Mouse (Mus musculus): Measurements from ENCODE around the gene Vps45. TPM values are rescaled to one million over a fixed set of nuclear protein-coding genes. Genes with fewer than 3 reads are reported as not detected.

Vps45 gene
- polyA plus RNA-seq, 1 experiment from 2014 or later, result 39.5 TPM

DNA sequence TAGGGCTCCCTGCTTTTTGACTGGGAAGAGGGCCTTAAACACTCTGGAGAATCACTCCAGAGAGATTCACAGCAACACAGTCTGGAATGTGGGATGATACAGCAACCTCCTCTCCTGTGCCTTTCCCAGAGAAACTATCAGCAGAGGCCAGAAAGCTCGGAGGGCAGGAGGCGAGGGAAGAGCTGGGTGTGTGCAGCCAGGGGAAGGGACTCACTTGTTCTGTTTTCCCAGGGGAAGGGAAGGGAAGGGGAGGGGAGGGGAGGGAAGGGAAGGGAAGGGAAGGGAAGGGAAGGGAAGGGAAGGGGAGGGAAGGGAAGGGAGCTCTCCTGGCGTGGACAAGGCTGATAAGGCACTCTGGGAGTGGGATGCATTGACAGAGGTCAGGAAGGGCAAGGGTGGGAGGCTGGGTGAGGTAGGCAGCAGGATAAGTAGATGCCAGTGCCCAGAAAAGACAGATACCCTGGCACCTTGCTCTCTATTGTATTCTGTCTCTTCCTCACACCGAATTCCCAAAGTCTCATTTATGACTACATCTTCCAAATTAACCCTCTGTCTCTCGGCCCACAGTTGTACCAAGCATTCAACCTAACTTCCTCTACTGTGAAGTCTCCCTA lies 65.2 kb downstream of the Vps45 start:
- Histone ChIP-seq H3K36me3 (peaks cover 49% of the 10 kb centered on the region), H3K9me3 (no peaks in the 10 kb centered on the region), H3K27me3 (no peaks in the 10 kb centered on the region), H3K4me2 (replicated peaks) (peak overlapping the region; percentile 84), H3K4me1 (peaks cover 41% of the 10 kb centered on the region), H3K4me3 (peak overlapping the region; percentile 80), H3K9ac (peak overlapping the region; percentile 99), H3K27ac (0 out of 2 replicates have a peak overlapping the region, but pooled peaks have one; percentile 28)
- no peak for ATAC-seq (ENCODE audit: low FRiP score, low read depth)
- WGBS, result 63% methylated on average over 5 of the region's 5 CpGs

DNA sequence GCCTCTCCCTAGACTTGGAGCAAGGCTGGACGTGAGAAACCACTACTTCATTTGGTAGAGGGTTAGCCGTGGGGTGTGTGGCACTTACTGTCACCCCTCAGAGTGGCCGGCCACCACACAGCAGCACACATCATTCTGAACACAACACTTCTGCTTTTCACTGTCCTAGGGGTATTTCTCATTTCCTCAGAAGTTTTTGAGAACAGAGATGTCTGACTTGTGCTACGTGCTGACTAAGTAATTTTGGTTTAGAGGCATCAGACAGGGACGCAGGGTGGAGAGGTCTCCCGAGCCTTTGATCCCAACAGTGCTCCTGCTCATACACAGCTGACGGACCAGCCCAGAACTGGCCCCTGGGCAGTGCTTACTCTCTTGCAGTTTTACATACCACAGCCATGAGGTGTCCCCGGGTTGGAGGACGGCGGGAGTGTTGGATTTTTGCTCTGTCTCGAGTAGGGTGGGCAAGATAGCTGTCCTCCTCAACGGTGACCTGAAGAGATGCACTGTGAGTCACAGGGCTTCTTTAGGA lies 67.8 kb downstream of the Vps45 start:
- no peak overlapping the region for H3K4me2 ChIP-seq (replicated peaks)
- H3K4me3 ChIP-seq, result no peak overlapping the region
- peaks cover 43% of the 10 kb centered on the region for H3K4me1 ChIP-seq
- 80% methylated on average over 12 of the region's 12 CpGs for WGBS
- peak overlapping the region; percentile 33; the same call in 1 of the 2 replicates for H3K27ac ChIP-seq
- H3K9me3 ChIP-seq, result no peaks in the 10 kb centered on the region
- H3K36me3 ChIP-seq, result peaks cover 57% of the 10 kb centered on the region
- ATAC-seq (ENCODE audit: low FRiP score, low read depth), result no peak
- H3K27me3 ChIP-seq, result no peaks in the 10 kb centered on the region
- H3K9ac ChIP-seq, result no peak overlapping the region

DNA sequence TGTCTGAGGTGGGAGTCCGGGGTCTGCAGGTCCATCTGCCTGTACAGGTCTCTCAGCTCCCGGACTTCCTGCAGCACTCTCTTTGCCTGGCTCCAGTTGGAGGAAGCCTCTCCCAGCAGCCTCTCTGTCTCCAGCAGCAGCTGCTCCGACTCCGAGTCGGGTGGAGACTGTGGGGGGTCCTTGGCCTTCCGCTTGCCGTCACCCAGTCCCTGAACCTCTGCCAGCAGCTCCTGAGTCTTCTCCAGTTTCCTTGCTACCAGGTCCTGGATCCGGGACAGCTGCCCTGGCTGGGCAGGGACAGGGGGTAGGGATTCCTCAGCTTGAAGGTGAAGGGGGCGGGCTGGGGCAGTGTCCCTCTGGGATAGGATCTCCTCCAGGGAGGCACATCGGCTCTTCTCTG lies 69.3 kb downstream of the Vps45 start:
- Histone ChIP-seq H3K4me2 (replicated peaks) (no peak overlapping the region), H3K36me3 (peaks cover 57% of the 10 kb centered on the region), H3K4me1 (peaks cover 48% of the 10 kb centered on the region), H3K9ac (no peak overlapping the region), H3K4me3 (no peak overlapping the region), H3K27ac (peak overlapping the region; percentile 70; the same call in 1 of the 2 replicates), H3K27me3 (no peaks in the 10 kb centered on the region), H3K9me3 (no peaks in the 10 kb centered on the region)
- WGBS, result 65% methylated on average over 10 of the region's 10 CpGs
- no peak for ATAC-seq (ENCODE audit: low FRiP score, low read depth)

DNA sequence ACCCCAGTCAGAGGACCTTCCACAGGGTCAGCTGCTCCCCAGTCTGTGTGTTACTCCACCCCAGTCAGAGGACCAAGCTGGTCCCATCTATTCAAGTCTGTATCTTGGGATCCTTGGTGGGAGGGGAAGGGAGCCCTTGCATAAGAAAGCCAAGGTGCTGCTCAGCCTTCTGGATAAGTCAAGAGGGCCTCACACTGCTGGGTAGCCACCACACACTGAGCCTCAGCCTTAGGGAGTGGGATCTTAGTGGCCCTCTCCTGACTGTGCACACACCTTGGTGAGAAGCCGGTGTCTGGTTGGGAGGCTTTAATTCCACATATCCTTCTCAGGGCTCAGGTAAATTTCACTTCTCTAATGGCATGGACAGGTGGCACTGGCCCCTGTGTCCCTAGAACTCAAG lies 70.1 kb downstream of the Vps45 start:
- no peak for ATAC-seq (ENCODE audit: low FRiP score, low read depth)
- peaks cover 57% of the 10 kb centered on the region for H3K36me3 ChIP-seq

DNA sequence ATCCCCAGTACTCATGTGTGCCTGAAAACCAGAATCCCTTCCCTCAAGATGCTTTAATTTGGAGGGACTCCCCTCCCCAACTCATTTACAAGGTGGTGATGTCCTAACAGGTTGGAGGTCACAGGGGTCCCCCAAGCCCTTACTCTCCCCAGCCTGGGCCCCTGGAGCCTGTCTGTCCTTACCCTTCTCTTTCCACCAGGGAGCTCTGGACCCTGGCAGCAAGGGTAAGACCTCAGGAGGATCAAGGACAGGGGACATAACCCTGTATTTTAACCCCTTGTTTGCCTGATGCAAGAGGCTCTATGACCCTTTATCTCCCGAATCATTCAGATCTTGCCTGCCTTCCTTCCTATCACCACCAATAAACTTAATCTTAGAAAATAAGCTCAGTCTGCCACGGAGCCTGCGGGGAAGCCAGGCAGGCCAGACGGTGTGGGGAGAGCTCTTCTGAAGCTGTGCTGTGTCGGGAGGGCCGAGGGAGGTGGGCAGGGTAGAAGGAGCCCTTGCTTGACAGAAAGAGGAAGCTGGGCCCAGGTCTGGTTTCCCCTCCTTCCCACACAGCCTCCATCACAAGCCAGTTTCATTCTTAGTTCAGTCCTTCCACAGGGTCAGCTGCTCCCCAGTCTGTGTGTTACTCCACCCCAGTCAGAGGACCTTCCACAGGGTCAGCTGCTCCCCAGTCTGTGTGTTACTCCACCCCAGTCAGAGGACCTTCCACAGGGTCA lies 70.7 kb downstream of the Vps45 start:
- Histone ChIP-seq H3K4me3 (no peak overlapping the region), H3K36me3 (peaks cover 53% of the 10 kb centered on the region)
- WGBS, result 65% methylated on average over 6 of the region's 6 CpGs

More for the DNA sequence above, 70.1 kb downstream of the Vps45 start:
- Histone ChIP-seq H3K4me1 (peaks cover 40% of the 10 kb centered on the region), H3K4me3 (no peak overlapping the region), H3K9me3 (no peaks in the 10 kb centered on the region), H3K27ac (no peak overlapping the region), H3K9ac (no peak overlapping the region), H3K4me2 (replicated peaks) (no peak overlapping the region), H3K27me3 (no peaks in the 10 kb centered on the region)
- 97% methylated on average over 1 of the region's 1 CpGs for WGBS

DNA sequence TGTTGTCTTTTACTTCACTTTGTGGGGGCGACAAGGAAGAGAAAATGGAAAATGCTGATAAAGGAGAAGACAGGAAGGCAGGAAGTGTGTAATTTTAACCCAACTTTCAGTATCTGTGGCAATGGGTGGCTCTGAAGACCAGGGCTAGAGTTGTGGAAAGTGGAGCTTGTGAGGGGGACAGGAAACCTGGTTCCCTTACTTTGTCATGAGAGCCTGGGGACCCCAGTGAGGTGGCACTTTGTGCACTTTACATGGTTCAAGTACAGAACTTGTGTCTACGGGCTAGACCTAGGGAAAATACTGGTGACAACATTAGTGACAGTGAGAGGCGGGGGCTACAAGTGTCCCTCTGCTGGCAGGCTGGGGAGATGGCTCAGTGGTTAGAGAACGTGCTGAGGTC lies 71.3 kb downstream of the Vps45 start:
- no peak overlapping the region for H3K27ac ChIP-seq
- ATAC-seq (ENCODE audit: low FRiP score, low read depth), result no peak
- peaks cover 30% of the 10 kb centered on the region for H3K4me1 ChIP-seq
- H3K4me3 ChIP-seq, result no peak overlapping the region
- peak overlapping the region; percentile 63; the same call in 1 of the 2 replicates for H3K4me2 ChIP-seq (replicated peaks)
- no peaks in the 10 kb centered on the region for H3K9me3 ChIP-seq
- peaks cover 47% of the 10 kb centered on the region for H3K36me3 ChIP-seq
- WGBS, result 71% methylated on average over 4 of the region's 4 CpGs
- 0 out of 2 replicates have a peak overlapping the region, but pooled peaks have one; percentile 32 for H3K9ac ChIP-seq
- no peaks in the 10 kb centered on the region for H3K27me3 ChIP-seq

More for the DNA sequence above, 70.7 kb downstream of the Vps45 start:
- Histone ChIP-seq H3K27ac (no peak overlapping the region), H3K4me2 (replicated peaks) (no peak overlapping the region), H3K4me1 (peaks cover 35% of the 10 kb centered on the region), H3K27me3 (no peaks in the 10 kb centered on the region), H3K9me3 (no peaks in the 10 kb centered on the region), H3K9ac (no peak overlapping the region)
- no peak for ATAC-seq (ENCODE audit: low FRiP score, low read depth)

DNA sequence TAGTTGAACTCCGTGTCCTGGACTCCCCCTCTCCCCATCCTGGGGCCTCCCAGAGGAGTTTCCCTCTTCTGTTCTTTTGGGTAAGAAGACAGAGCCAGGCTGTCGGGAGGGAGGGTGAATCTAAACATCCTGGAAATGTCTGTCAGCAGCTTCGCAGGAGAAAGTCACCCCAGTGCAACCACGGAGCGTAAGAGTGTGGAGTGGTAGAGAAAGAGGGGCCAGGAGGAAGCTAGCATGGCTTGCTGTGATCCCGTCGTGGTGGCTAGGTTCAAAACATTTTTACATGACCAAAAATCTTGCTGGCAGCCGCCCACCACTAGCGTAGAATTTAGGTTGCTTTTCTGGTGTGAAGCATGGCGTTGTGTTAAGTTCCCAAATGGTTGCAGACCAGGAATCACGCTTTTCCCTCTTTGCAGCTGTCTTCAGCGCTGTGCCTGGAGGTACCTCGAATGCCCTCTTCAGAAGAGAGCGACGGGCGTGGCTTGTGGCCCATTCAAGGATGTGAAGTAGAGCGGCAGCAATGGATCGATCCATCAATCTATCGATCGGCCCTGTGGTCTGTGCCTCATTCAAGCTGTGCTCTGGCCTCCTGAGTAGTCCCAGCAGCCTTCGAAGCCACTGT lies 72.2 kb downstream of the Vps45 start:
- no peaks in the 10 kb centered on the region for H3K9me3 ChIP-seq
- ATAC-seq (ENCODE audit: low FRiP score, low read depth), result 0 out of 2 replicates have a peak, but pooled peaks have one; percentile 17
- peak overlapping the region; percentile 25 for H3K4me3 ChIP-seq
- H3K9ac ChIP-seq, result peak overlapping the region; percentile 32
- H3K4me1 ChIP-seq, result peaks cover 30% of the 10 kb centered on the region
- peaks cover 38% of the 10 kb centered on the region for H3K36me3 ChIP-seq
- peak overlapping the region; percentile 93 for H3K27ac ChIP-seq
- peak overlapping the region; percentile 63 for H3K4me2 ChIP-seq (replicated peaks)
- no peaks in the 10 kb centered on the region for H3K27me3 ChIP-seq
- 2% methylated on average over 21 of the region's 21 CpGs for WGBS

DNA sequence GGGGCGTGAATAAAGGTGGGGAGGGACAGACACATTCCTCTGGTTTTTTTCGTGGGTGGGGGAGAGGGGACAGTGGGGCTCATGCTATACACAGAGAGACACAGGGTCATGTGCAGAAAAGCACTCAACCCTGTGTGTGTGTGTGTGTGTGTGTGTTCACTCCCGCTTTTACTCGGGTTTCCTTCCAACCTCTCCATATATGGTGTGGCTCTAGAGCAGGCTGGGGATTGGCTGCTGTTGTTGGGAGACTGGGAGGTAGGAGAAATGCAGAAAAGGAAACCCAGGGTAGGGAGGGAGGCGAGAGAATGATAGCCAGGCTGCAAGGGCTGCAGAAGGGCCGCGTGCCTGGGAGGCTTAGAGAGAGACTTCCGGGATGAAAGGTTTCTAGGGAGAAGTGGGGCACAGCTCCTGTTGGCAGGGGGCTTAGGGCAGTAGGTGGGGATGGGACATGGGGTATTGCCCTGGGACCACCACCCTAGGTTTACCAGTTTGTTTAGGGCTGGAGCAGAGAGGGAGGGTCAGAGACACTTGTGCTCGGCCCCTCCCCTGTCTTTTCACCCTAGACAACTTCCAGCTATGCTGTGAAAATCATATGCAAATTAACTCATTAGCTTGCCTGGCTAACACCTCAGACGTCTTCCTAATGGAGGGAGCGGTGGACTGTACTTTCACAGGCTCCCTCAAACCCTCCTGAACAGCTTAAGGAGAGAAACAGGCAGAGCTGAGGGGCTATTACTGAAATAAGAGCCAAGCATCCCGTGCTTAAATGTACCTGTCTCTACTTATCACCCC lies 72.9 kb downstream of the Vps45 start:
- WGBS, result 3% methylated on average over 12 of the region's 12 CpGs
- H3K4me2 ChIP-seq (replicated peaks), result peak overlapping the region; percentile 63
- peak; percentile 95 for ATAC-seq (ENCODE audit: low FRiP score, low read depth)

DNA sequence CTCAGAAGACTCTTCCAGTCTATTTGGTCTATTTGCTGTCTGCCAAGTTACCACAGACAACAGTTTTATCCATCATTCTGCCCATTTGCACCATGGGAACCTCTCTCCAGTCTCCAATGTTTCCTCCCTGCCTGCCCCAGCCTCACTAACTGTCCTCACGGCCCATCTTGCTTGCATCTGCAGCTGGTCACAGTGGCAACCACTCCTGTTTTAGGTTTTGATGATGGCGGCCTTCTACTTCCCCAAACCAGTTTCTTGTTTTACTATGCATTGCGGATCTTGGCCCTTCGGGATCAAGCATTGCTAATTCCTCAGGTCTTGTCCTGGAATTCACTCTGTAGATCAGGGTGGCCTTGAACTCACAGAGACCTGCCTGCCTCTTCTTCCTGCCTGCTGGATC lies 76.1 kb downstream of the Vps45 start:
- 91% methylated on average over 4 of the region's 4 CpGs for WGBS
- Histone ChIP-seq H3K9ac (no peak overlapping the region), H3K4me2 (replicated peaks) (no peak overlapping the region), H3K36me3 (peaks cover under 1% of the 10 kb centered on the region; the same call in 1 of the 2 replicates), H3K9me3 (no peaks in the 10 kb centered on the region), H3K4me1 (peaks cover 26% of the 10 kb centered on the region), H3K4me3 (no peak overlapping the region), H3K27me3 (no peaks in the 10 kb centered on the region), H3K27ac (no peak overlapping the region)
- ATAC-seq (ENCODE audit: low FRiP score, low read depth), result no peak

More for the DNA sequence above, 72.9 kb downstream of the Vps45 start:
- Histone ChIP-seq H3K36me3 (peaks cover 31% of the 10 kb centered on the region), H3K27me3 (no peaks in the 10 kb centered on the region), H3K9ac (peak overlapping the region; percentile 32), H3K4me1 (peaks cover 30% of the 10 kb centered on the region), H3K9me3 (no peaks in the 10 kb centered on the region), H3K27ac (peak overlapping the region; percentile 93), H3K4me3 (peak overlapping the region; percentile 25)

DNA sequence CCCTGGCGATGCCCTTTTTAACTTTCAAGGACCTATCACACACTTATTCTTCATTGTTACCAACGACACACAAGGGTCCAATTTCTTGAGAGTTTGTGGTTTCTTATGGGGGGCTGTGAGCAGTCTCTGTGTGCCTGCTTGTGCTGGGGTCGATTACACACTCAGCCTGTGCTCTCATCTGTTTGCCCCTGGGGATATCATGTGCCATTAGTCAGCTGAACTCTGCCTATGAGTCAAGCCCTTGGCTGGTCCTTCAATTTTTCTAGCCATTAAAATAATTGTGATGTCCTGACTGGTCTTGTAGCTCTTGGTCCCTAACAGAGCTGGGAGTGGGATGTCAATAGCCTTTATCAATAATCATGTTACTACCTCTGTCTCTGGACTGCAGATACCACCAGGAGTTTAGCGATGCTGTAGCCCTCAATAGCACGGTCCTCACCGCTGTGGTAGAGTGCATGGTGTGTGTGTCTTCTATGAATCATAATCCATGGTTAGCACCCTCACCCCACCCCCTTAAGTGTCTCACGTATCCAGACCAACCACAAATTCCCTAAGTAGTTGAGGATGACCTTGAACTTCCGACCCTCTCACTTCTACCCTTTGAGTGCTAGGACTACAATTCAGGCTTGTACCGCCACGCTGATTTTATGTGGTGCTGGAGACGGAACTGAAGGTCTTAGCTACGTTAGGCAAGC lies 77.8 kb downstream of the Vps45 start:
- Histone ChIP-seq H3K27me3 (no peaks in the 10 kb centered on the region), H3K36me3 (no peaks in the 10 kb centered on the region), H3K9me3 (no peaks in the 10 kb centered on the region), H3K4me3 (no peak overlapping the region), H3K4me2 (replicated peaks) (no peak overlapping the region), H3K4me1 (peaks cover 9% of the 10 kb centered on the region), H3K27ac (no peak overlapping the region), H3K9ac (no peak overlapping the region)
- ATAC-seq (ENCODE audit: low FRiP score, low read depth), result no peak
- 80% methylated on average over 12 of the region's 12 CpGs for WGBS

DNA sequence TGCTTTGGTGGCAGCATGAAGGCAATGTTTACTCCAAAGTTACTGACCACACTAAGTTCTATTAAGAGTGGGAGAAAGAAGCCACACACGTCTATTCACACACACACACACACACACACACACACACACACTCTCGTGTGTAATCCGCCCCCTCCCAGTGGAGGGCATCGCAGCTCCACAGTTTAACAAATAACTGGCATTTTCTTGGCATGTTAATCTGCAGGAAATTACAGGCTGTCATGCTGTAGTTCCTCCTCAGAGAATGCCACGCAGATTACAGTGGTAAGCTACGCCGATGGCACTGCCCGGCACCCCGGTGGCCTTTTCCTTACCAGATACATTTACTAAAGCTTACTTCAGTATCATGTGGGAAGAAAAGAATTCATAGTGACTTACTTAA lies 80.0 kb downstream of the Vps45 start:
- no peak overlapping the region for H3K27ac ChIP-seq
- H3K4me2 ChIP-seq (replicated peaks), result no peak overlapping the region
- no peak for ATAC-seq (ENCODE audit: low FRiP score, low read depth)
- no peaks in the 10 kb centered on the region for H3K9me3 ChIP-seq
- H3K27me3 ChIP-seq, result 0 out of 2 replicates have a peak, but pooled peaks cover 6% of the 10 kb centered on the region
- no peak overlapping the region for H3K9ac ChIP-seq
- 82% methylated on average over 9 of the region's 9 CpGs for WGBS
- peaks cover 5% of the 10 kb centered on the region; the same call in 1 of the 2 replicates for H3K4me1 ChIP-seq
- no peaks in the 10 kb centered on the region for H3K36me3 ChIP-seq
- no peak overlapping the region for H3K4me3 ChIP-seq

All from limb, embryonic 13.5 days (tissue).